Mouse (Mus musculus): ENCODE results near the gene Eloa. TPM values are rescaled to one million over a fixed set of nuclear protein-coding genes. Genes with fewer than 3 reads are reported as not detected.

Gene Eloa
- polyA plus RNA-seq, 1 experiment from 2014 or later, result 29.1 TPM

- Histone ChIP-seq H3K4me1 (replicated peaks; ENCODE audit: insufficient read depth, low read length) (peaks cover 9% of the 10 kb centered on the region; the same call in 1 of the 2 replicates), H3K4me2 (ENCODE audit: low read length) (no peak overlapping the region), H3K27me3 (ENCODE audit: insufficient read depth, low read length) (no peaks in the 10 kb centered on the region), H3K27ac (no peak overlapping the region), H3K9ac (ENCODE audit: low read depth, low read length) (no peak overlapping the region), H3K36me3 (ENCODE audit: insufficient read depth, low read length) (no peaks in the 10 kb centered on the region), H3K4me3 (replicated peaks; ENCODE audit: low read depth, low read length) (no peak overlapping the region), H3K9me3 (replicated peaks; ENCODE audit: low read length) (no peaks in the 10 kb centered on the region)
- TF ChIP-seq CTCF (IDR thresholded peaks at IDR 0.05; ENCODE audit: low read depth), result no peak
- 80% methylated on average over 1 of the region's 1 CpGs for WGBS
- no peak for DNase-seq (ENCODE audit: low spot score)
- no peak for ATAC-seq (replicated peaks; ENCODE audit: low FRiP score, low read depth)
These were observed 3.8 kb upstream of the Eloa start for GRCm38 (mm10) chr4:136025350-136025749.

DNA sequence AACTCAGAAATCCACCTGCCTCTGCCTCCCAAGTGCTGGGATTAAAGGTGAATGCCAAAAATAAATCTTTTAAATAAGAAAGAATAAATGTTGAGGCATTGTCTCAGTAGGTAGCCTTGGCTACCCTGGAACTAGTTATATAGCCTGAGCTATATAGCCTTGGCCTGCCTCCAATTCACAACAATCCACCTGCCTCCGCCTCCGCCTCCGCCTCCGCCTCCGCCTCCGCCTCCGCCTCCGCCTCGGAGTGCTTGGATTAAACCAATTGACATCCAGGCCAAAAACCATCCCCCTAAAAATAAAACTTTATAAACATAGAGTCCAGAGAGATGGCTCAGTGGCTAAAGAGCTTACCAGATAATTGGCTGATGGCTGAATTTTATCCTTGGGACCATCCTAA, 1.4 kb upstream of the Eloa start:
- no peak overlapping the region for H3K27ac ChIP-seq
- WGBS, result 93% methylated on average over 9 of the region's 9 CpGs
- H3K9ac ChIP-seq (ENCODE audit: low read depth, low read length), result no peak overlapping the region
- no peaks in the 10 kb centered on the region for H3K9me3 ChIP-seq (replicated peaks; ENCODE audit: low read length)
- H3K36me3 ChIP-seq (ENCODE audit: insufficient read depth, low read length), result no peaks in the 10 kb centered on the region
- no peak overlapping the region for H3K4me3 ChIP-seq (replicated peaks; ENCODE audit: low read depth, low read length)
- H3K27me3 ChIP-seq (ENCODE audit: insufficient read depth, low read length), result no peaks in the 10 kb centered on the region
- H3K4me2 ChIP-seq (ENCODE audit: low read length), result no peak overlapping the region
- TF ChIP-seq CTCF (IDR thresholded peaks at IDR 0.05; ENCODE audit: low read depth), result no peak
- H3K4me1 ChIP-seq (replicated peaks; ENCODE audit: insufficient read depth, low read length), result peaks cover 13% of the 10 kb centered on the region
- ATAC-seq (replicated peaks; ENCODE audit: low FRiP score, low read depth) (no peak), DNase-seq (ENCODE audit: low spot score) (no peak)

- Histone ChIP-seq H3K4me3 (replicated peaks; ENCODE audit: low read depth, low read length) (peak overlapping the region; percentile 85), H3K9me3 (replicated peaks; ENCODE audit: low read length) (no peaks in the 10 kb centered on the region), H3K4me1 (replicated peaks; ENCODE audit: insufficient read depth, low read length) (peaks cover 8% of the 10 kb centered on the region; the same call in 1 of the 2 replicates), H3K27me3 (ENCODE audit: insufficient read depth, low read length) (no peaks in the 10 kb centered on the region), H3K36me3 (ENCODE audit: insufficient read depth, low read length) (no peaks in the 10 kb centered on the region), H3K27ac (peak overlapping the region; percentile 88), H3K4me2 (ENCODE audit: low read length) (peak overlapping the region; percentile 74), H3K9ac (ENCODE audit: low read depth, low read length) (peak overlapping the region; percentile 94)
- DNase-seq (ENCODE audit: low spot score), result peak; percentile 51
- under 1% methylated on average over 60 of the region's 62 CpGs for WGBS
- TF ChIP-seq CTCF (IDR thresholded peaks at IDR 0.05; ENCODE audit: low read depth), result no peak
- peak; percentile 67 for ATAC-seq (replicated peaks; ENCODE audit: low FRiP score, low read depth)
These were observed 617 bp downstream of the Eloa start for GRCm38 (mm10) chr4:136020743-136021548.

- Histone ChIP-seq H3K4me1 (replicated peaks; ENCODE audit: insufficient read depth, low read length) (peaks cover 8% of the 10 kb centered on the region; the same call in 1 of the 2 replicates), H3K4me3 (replicated peaks; ENCODE audit: low read depth, low read length) (no peak overlapping the region), H3K9me3 (replicated peaks; ENCODE audit: low read length) (no peaks in the 10 kb centered on the region), H3K36me3 (ENCODE audit: insufficient read depth, low read length) (peaks cover 13% of the 10 kb centered on the region), H3K27ac (no peak overlapping the region), H3K9ac (ENCODE audit: low read depth, low read length) (no peak overlapping the region), H3K27me3 (ENCODE audit: insufficient read depth, low read length) (no peaks in the 10 kb centered on the region), H3K4me2 (ENCODE audit: low read length) (no peak overlapping the region)
- ATAC-seq (replicated peaks; ENCODE audit: low FRiP score, low read depth) (no peak), DNase-seq (ENCODE audit: low spot score) (no peak)
- no peak for TF ChIP-seq CTCF (IDR thresholded peaks at IDR 0.05; ENCODE audit: low read depth)
- WGBS, result 81% methylated on average over 3 of the region's 3 CpGs
These were observed 5.4 kb downstream of the Eloa start for GRCm38 (mm10) chr4:136016059-136016602.

GRCm38 (mm10) chr4:136010586-136010985, 11.0 kb downstream of the Eloa start:
- H3K36me3 ChIP-seq (ENCODE audit: insufficient read depth, low read length), result peaks cover 59% of the 10 kb centered on the region
- DNase-seq (ENCODE audit: low spot score) (no peak), ATAC-seq (replicated peaks; ENCODE audit: low FRiP score, low read depth) (no peak)
- H3K4me3 ChIP-seq (replicated peaks; ENCODE audit: low read depth, low read length), result no peak overlapping the region
- H3K9me3 ChIP-seq (replicated peaks; ENCODE audit: low read length), result no peaks in the 10 kb centered on the region
- no peak overlapping the region for H3K9ac ChIP-seq (ENCODE audit: low read depth, low read length)
- H3K4me1 ChIP-seq (replicated peaks; ENCODE audit: insufficient read depth, low read length), result no peaks in the 10 kb centered on the region
- no peaks in the 10 kb centered on the region for H3K27me3 ChIP-seq (ENCODE audit: insufficient read depth, low read length)
- WGBS, result 92% methylated on average over 4 of the region's 4 CpGs
- no peak overlapping the region for H3K4me2 ChIP-seq (ENCODE audit: low read length)
- no peak for TF ChIP-seq CTCF (IDR thresholded peaks at IDR 0.05; ENCODE audit: low read depth)
- no peak overlapping the region for H3K27ac ChIP-seq

DNA sequence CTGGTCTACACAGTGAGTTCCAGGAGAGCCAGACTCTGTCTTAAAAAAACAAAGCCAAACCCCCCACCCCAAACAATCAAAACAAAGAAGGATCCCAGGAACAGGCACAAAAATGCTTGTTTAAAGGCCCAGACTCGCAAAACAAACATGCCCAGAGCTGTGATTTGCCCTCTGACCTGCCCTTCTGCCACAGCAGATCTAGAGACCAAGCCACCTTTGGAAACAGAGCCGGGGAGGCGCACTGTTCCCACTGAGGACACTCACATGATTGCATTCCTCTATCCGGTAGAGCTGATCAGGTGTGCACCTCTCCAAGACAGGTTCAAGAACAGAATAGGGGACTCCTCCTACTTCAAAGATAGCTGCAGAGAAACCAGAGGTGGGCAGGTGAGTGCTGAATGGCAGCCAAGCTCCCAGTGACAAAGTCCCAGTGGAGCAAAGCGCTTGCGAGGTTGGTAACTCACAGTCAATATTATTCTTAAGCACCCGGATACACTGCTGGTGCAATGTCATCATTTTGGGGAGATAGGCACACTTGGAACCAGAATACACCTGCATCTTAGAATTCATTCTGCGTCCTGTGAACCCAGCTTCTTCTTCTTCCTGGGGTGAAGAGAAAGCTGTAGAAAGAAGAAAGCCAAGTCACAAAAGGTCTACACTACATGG, 12.6 kb downstream of the Eloa start:
- WGBS, result 86% methylated on average over 8 of the region's 8 CpGs
- H3K4me1 ChIP-seq (replicated peaks; ENCODE audit: insufficient read depth, low read length), result no peaks in the 10 kb centered on the region
- DNase-seq (ENCODE audit: low spot score) (no peak), ATAC-seq (replicated peaks; ENCODE audit: low FRiP score, low read depth) (no peak)
- H3K27ac ChIP-seq, result no peak overlapping the region
- no peaks in the 10 kb centered on the region for H3K27me3 ChIP-seq (ENCODE audit: insufficient read depth, low read length)
- H3K4me2 ChIP-seq (ENCODE audit: low read length), result no peak overlapping the region
- peaks cover 74% of the 10 kb centered on the region for H3K36me3 ChIP-seq (ENCODE audit: insufficient read depth, low read length)
- no peak overlapping the region for H3K9ac ChIP-seq (ENCODE audit: low read depth, low read length)
- TF ChIP-seq CTCF (IDR thresholded peaks at IDR 0.05; ENCODE audit: low read depth), result no peak
- H3K9me3 ChIP-seq (replicated peaks; ENCODE audit: low read length), result no peaks in the 10 kb centered on the region
- no peak overlapping the region for H3K4me3 ChIP-seq (replicated peaks; ENCODE audit: low read depth, low read length)
